Mouse (Mus musculus) midbrain, embryonic 16.5 days (tissue): Measurements from ENCODE around the gene Tead4. TPM values are rescaled to one million over a fixed set of nuclear protein-coding genes. Genes with fewer than 3 reads are reported as not detected.

Experiments used
- ATAC-seq: fragments of 200-750 bp; cut with Nextera tagmentation; 2 replicates; pipeline ENCODE4 v1.8.0; 2017; ENCODE audit warnings: moderate TSS enrichment
- H3K27ac ChIP-seq: fragments of 300-500 bp; sonication (generic); 2 replicates; pipeline ENCODE4 v1.5.1; 2014; ENCODE audit warnings: mild to moderate bottlenecking, low read length, mixed read lengths
- H3K27me3 ChIP-seq: fragments of 300-500 bp; sonication (generic); 2 replicates; pipeline ENCODE4 v1.6.1; 2014; ENCODE audit warnings: low read depth, low read length, mixed read lengths; ENCODE audit not compliant: control insufficient read depth, insufficient read depth
- H3K36me3 ChIP-seq: fragments of 300-500 bp; sonication (generic); 2 replicates; pipeline ENCODE4 v1.6.1; 2014; ENCODE audit warnings: mild to moderate bottlenecking, low read length, moderate library complexity, mixed read lengths; ENCODE audit not compliant: control insufficient read depth, insufficient read depth
- H3K4me1 ChIP-seq: fragments of 300-500 bp; sonication (generic); 2 replicates; pipeline ENCODE4 v1.6.1; 2014; ENCODE audit warnings: mild to moderate bottlenecking, low read length, mixed read lengths; ENCODE audit not compliant: control insufficient read depth, insufficient read depth
- H3K4me2 ChIP-seq: fragments of 300-500 bp; sonication (generic); 2 replicates; pipeline ENCODE4 v1.6.1; 2014; ENCODE audit warnings: mild to moderate bottlenecking, low read length, mixed read lengths
- H3K4me3 ChIP-seq: fragments of 300-500 bp; sonication (generic); 2 replicates; pipeline ENCODE4 v1.5.1; 2014; ENCODE audit warnings: low read depth, mild to moderate bottlenecking, low read length, moderate library complexity, mixed read lengths
- H3K9ac ChIP-seq: fragments of 300-500 bp; sonication (generic); 2 replicates; pipeline ENCODE4 v1.6.1; 2014; ENCODE audit warnings: low read depth, low read length, mixed read lengths
- H3K9me3 ChIP-seq: fragments of 300-500 bp; sonication (generic); replicated peaks from 2 replicates; pipeline ENCODE4 v1.6.1; 2014; ENCODE audit warnings: mild to moderate bottlenecking, low read length, mixed read lengths; ENCODE audit not compliant: control insufficient read depth, poor library complexity, severe bottlenecking
- WGBS: fragments of 180-500 bp; shearing (Covaris S2); extraction: QIAGEN DNeasy Blood & Tissue Kit; methylation state at CpG from one replicate; pipeline ENCODE4 v1.1.7; 2014; 5-methylcytosine and 5-hydroxymethylcytosine counted together
- polyA plus RNA-seq: library from polyadenylated mRNA; unstranded; fragments of >200 nt; fragmentation: Nextera tagmentation; extraction: Ambion mirVana; gene quantifications from 2 replicates; pipeline ENCODE4 v1.2.1, GENCODE M21; 2015

Tead4 gene
- polyA plus RNA-seq, 1 experiment from 2014 or later, result 0.58 TPM

DNA sequence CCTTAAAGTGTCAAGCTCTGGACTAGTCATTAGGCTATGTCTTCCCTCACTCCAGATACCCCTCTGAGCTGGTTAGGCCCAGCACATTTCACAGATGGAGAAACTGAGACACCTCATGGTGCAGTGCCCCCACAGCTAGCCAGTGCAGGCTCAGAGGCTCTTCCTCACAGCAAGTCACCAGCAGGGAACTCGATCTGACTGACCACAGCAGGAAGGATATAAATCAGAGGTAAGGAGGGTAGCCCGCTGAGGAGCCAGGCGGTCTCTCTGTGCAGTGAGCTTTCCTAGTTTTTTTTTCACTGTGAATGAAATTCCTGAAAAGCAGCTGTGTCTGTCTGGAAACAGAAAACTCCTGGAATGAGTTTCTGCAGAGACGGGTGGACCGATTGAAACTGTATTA is 21.0 kb downstream of the Tead4 start:
- Histone ChIP-seq H3K4me2 (no peak overlapping the region), H3K36me3 (no peaks in the 10 kb centered on the region), H3K4me3 (no peak overlapping the region), H3K9me3 (no peaks in the 10 kb centered on the region), H3K27ac (no peak overlapping the region), H3K9ac (no peak overlapping the region), H3K4me1 (no peaks in the 10 kb centered on the region; the same call in 1 of the 2 replicates), H3K27me3 (no peaks in the 10 kb centered on the region)
- no peak for ATAC-seq
- 53% methylated on average over 5 of the region's 5 CpGs for WGBS

DNA sequence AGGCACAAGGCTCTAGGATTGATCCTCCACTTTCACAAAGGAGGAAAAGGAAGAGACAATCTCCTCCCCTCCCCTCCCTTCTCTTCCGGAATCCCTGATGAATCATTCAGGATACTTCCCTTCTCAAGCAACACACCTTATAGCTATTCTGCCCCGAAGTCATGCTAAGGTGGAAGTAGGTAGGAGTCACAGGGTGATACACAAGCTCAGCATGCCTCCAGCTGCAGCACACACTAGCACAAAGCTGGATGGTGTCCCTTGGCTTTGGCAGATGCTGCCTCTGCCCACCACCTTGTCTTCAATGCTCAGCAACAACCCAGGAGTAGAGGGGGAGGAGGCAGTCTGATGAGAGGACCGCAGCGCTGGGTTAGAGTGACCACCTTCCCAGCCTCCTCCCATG is 21.5 kb downstream of the Tead4 start:
- H3K9ac ChIP-seq, result no peak overlapping the region
- no peak overlapping the region for H3K4me3 ChIP-seq
- no peak overlapping the region for H3K27ac ChIP-seq
- no peak for ATAC-seq
- H3K9me3 ChIP-seq, result no peaks in the 10 kb centered on the region
- H3K4me2 ChIP-seq, result no peak overlapping the region
- no peaks in the 10 kb centered on the region for H3K36me3 ChIP-seq
- no peaks in the 10 kb centered on the region; the same call in 1 of the 2 replicates for H3K4me1 ChIP-seq
- no peaks in the 10 kb centered on the region for H3K27me3 ChIP-seq
- WGBS, result 82% methylated on average over 4 of the region's 4 CpGs

DNA sequence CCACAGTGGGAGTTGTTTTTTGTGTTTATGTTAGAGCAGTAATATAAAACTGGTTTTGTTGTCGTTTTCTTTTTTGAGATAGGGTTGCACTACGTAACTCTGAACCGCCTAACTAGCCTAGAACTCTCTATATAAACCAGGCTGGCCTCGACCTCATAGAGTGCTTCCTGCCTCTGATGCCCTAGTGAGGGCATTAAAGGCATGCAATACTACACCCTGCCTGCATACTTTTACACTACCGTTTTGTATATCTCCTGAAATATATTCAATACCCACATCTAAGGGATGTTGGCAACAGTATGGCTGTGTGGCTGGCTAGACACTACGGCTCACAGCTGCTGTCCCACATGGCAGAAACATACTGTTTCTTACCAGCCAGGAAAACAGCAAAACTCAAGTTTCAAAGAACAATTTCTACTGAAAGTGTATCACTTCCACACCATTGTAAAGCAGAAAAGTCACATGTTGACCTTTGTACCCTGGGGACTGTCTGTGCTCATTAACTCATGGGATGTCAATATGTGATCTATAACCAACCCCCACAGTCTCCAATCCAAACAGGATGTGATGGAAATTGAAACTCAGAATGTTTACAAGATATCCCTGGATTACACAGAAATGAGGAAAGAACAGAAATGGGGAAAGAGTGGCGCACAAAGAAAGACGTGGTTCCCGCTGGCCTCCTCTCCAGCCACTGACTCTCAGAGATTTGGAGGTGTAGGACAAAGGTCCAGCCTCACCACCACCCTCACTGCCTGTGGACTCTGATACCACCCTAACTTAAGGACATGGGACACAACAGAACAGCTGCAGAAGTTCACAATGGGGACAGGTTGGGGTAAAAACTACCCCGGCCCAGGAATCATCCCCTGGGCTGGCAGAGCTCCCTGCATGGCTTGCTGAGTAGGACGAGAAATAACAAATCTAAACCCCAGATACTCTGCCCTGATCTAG is 23.2 kb downstream of the Tead4 start:
- no peak overlapping the region for H3K27ac ChIP-seq
- H3K9me3 ChIP-seq, result no peaks in the 10 kb centered on the region
- H3K4me1 ChIP-seq, result no peaks in the 10 kb centered on the region; the same call in 1 of the 2 replicates
- H3K4me2 ChIP-seq, result no peak overlapping the region
- WGBS, result 88% methylated on average over 11 of the region's 11 CpGs
- H3K36me3 ChIP-seq, result no peaks in the 10 kb centered on the region
- no peaks in the 10 kb centered on the region for H3K27me3 ChIP-seq
- H3K9ac ChIP-seq, result no peak overlapping the region
- no peak overlapping the region for H3K4me3 ChIP-seq
- no peak for ATAC-seq

DNA sequence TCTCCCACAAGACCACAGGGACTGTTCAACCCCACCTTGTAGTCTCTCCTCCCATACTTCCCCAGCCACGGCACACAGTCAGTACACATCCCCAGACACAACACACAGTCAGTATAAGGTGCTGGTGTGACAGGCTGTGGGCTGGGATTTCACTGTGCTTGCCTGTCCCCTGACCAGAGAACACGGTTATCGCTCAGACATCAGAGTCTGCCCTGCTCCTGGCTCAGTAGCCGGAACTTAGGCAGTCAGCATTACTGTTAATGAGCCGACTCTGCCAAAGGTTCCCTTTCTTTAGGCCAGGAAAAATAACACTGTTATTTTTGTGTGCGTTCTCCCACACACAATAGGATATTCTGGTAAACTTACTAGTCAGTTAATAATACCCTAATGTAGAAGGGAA is 24.3 kb downstream of the Tead4 start:
- H3K9ac ChIP-seq, result no peak overlapping the region
- ATAC-seq, result no peak
- no peaks in the 10 kb centered on the region for H3K36me3 ChIP-seq
- H3K4me2 ChIP-seq, result no peak overlapping the region
- H3K4me3 ChIP-seq, result no peak overlapping the region
- no peaks in the 10 kb centered on the region for H3K27me3 ChIP-seq
- H3K27ac ChIP-seq, result no peak overlapping the region
- 93% methylated on average over 6 of the region's 6 CpGs for WGBS
- no peaks in the 10 kb centered on the region for H3K9me3 ChIP-seq
- no peaks in the 10 kb centered on the region for H3K4me1 ChIP-seq

DNA sequence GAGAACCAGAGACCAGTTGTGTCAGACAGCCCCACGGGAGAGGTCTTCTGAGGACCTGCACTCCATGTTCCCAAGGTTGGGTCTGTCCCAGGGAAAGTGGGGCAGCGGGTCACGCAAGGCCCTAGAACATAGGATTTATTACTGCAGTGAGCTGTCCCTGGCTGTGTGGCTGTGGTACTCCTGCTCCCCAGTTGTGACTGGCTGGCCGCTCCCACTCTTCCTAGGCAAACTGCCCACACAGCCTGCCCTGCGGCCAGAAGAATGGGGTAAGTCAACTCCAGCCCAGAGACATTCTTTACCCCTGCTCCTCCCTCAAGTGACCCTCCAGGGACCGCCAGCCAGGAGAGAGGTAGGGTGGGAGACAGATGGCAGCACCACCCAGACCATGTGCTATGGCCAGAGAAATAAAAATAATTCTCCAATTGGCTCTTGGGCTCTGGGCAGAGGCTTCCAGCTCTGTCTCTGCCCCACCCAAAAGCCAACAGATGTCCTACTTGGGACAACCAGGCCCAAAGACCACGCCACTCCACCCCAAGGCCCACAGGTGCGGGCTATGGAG is 25.0 kb downstream of the Tead4 start:
- Histone ChIP-seq H3K4me1 (no peaks in the 10 kb centered on the region), H3K9me3 (no peaks in the 10 kb centered on the region), H3K9ac (no peak overlapping the region), H3K27me3 (no peaks in the 10 kb centered on the region), H3K4me3 (no peak overlapping the region), H3K27ac (no peak overlapping the region), H3K36me3 (no peaks in the 10 kb centered on the region), H3K4me2 (no peak overlapping the region)
- WGBS, result 93% methylated on average over 8 of the region's 8 CpGs
- no peak for ATAC-seq

DNA sequence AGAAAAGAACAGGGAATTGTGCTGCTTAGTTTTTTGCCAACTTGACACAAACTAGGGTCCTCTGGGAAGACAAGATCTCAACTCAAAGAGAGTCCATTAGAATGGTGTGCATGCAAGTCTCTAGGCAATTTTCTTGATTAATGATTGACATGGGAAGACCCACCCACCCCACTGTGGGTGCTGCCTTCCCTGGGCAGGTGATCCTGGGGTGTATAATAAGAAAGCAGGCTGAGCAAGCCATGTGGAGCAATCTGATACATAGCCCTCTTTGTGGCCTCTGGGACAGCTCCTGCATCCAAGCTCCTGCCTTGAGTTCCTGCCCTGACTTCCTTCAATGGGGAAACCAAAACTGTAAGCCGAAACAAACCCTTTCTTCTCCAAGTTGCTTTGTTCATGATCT is 27.1 kb downstream of the Tead4 start:
- no peak overlapping the region for H3K4me3 ChIP-seq
- H3K27ac ChIP-seq, result no peak overlapping the region
- no peaks in the 10 kb centered on the region for H3K4me1 ChIP-seq
- no peaks in the 10 kb centered on the region for H3K36me3 ChIP-seq
- no peak overlapping the region for H3K9ac ChIP-seq
- 58% methylated on average over 1 of the region's 1 CpGs for WGBS
- H3K27me3 ChIP-seq, result no peaks in the 10 kb centered on the region
- no peak overlapping the region for H3K4me2 ChIP-seq
- H3K9me3 ChIP-seq, result no peaks in the 10 kb centered on the region
- no peak for ATAC-seq

DNA sequence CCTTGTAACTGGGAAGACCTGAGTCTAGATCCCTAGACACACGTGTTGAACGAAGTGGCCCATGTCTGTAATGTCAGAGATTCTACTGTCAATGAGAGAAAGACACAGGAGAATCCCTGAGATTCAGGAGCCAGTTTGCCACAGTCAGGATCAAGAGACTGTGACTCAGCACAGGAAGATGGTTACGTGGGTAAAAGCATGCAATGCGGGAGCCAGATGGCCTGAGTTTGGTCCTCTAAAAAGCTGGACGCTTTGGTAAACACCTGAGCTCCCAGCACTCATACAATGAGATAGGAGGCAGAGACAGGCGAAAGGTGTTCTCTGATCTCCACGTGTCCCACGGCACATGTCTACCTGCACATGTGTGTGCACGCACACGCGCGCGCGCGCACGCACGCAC is 27.9 kb downstream of the Tead4 start:
- no peaks in the 10 kb centered on the region for H3K36me3 ChIP-seq
- H3K27ac ChIP-seq, result no peak overlapping the region
- H3K27me3 ChIP-seq, result no peaks in the 10 kb centered on the region
- ATAC-seq, result no peak
- H3K4me3 ChIP-seq, result no peak overlapping the region
- WGBS, result 97% methylated on average over 17 of the region's 17 CpGs
- no peak overlapping the region for H3K9ac ChIP-seq
- no peaks in the 10 kb centered on the region for H3K9me3 ChIP-seq
- H3K4me1 ChIP-seq, result no peaks in the 10 kb centered on the region
- H3K4me2 ChIP-seq, result no peak overlapping the region

DNA sequence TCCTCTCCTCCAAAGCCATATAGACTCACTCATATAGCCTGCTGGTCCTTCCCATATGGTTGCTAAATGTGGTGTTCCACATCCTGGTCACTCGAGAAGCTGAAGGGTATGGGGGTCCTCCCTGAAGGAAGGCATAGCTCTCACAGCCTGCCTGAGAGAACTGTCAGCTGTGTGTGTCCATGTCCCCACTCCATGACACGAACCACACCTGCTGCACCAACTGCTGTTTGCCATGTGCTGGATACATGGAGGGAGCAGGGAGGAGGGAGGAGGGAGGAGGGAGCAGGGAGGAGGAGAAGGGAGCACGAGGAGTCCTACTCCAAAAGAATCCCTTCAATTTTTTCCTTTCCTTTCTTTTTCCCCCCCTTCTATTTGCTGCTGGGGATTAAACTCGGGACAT is 30.8 kb downstream of the Tead4 start:
- WGBS, result 66% methylated on average over 4 of the region's 4 CpGs
- Histone ChIP-seq H3K27ac (no peak overlapping the region), H3K27me3 (no peaks in the 10 kb centered on the region), H3K9ac (no peak overlapping the region), H3K36me3 (no peaks in the 10 kb centered on the region), H3K9me3 (no peaks in the 10 kb centered on the region), H3K4me3 (no peak overlapping the region), H3K4me2 (no peak overlapping the region), H3K4me1 (no peaks in the 10 kb centered on the region)
- ATAC-seq, result no peak

DNA sequence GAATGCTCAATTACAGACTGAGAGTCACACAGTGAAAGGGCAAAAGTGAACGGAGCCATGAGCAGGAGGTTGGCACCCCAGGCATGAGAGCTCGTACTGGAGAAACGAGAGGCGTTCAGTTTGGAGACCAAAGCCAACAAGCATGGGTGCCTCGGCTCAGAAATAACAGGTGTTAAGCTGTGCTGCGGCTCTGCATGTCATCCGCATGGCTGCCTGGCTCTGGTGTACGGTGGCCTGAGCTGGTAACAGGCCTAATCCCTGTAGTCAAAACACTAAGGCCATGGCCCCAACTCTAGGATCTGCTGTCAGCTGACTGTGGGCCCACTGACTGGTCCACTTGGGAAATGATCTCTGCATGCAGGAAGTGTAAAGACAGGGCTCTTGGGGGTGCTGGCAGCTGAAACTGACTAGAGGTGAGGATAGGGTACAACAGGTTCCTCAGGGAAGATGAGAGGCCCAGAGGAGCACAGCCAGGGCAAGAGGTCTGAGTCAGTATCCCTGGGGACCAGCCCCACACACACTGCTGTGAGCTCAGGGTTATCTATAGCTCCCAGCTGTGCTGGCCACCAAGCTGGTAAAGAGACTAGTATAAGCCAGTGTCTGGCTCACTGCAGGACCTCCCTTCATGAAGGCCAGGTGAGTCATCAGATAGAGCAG is 35.6 kb downstream of the Tead4 start:
- Histone ChIP-seq H3K27ac (no peak overlapping the region), H3K4me3 (no peak overlapping the region), H3K4me2 (no peak overlapping the region), H3K4me1 (no peaks in the 10 kb centered on the region), H3K9ac (no peak overlapping the region), H3K9me3 (no peaks in the 10 kb centered on the region), H3K36me3 (no peaks in the 10 kb centered on the region), H3K27me3 (no peaks in the 10 kb centered on the region)
- 82% methylated on average over 8 of the region's 8 CpGs for WGBS
- ATAC-seq, result no peak
